Mouse (Mus musculus) thymus, postnatal 0 days (tissue): ENCODE data around the gene Sox21. TPM values are rescaled to one million over a fixed set of nuclear protein-coding genes. Genes with fewer than 3 reads are reported as not detected.

Experiments
- DNase-seq: peaks from one replicate; pipeline ENCODE4 v3.0.0-alpha.2; 2015; ENCODE audit warnings: low spot score
- polyA plus RNA-seq: library from polyadenylated mRNA; unstranded; fragments of >200 nt; fragmentation: Nextera tagmentation; extraction: Ambion mirVana; gene quantifications from 2 replicates; pipeline ENCODE4 v1.2.1, GENCODE M21; 2015

The Sox21 gene
- polyA plus RNA-seq = 0.08 TPM in 2 replicates

- DNase-seq = no peak
Observed at GRCm38 (mm10) chr14:118236886-118237289, at the start of gene Sox21. TSS of gene Sox21 (minus strand) at chr14:118237030.

GRCm38 (mm10) chr14:118286096-118286495 lies 49.3 kb upstream of the Sox21 start:
- DNase-seq = no peak

- no peak for DNase-seq
Observed at GRCm38 (mm10) chr14:118282917-118283316, 46.1 kb upstream of the Sox21 start.

- DNase-seq = no peak
Observed at GRCm38 (mm10) chr14:118282272-118282671, 45.4 kb upstream of the Sox21 start.

- DNase-seq = no peak
Observed at GRCm38 (mm10) chr14:118277704-118278498, 41.1 kb upstream of the Sox21 start.

- DNase-seq = no peak
Observed at GRCm38 (mm10) chr14:118272594-118273555, 36.0 kb upstream of the Sox21 start.

GRCm38 (mm10) chr14:118268849-118269248 lies 32.0 kb upstream of the Sox21 start:
- DNase-seq = no peak

- DNase-seq = no peak
Observed at GRCm38 (mm10) chr14:118266660-118267059, 29.8 kb upstream of the Sox21 start, which contains the start of gene Gm9376. TSS of gene Gm9376 (plus strand) at chr14:118266960.

- DNase-seq = no peak
Observed at GRCm38 (mm10) chr14:118253381-118253780, 16.6 kb upstream of the Sox21 start.

- no peak for DNase-seq
Observed at GRCm38 (mm10) chr14:118241416-118241815, 4.6 kb upstream of the Sox21 start.

GRCm38 (mm10) chr14:118239351-118239750 lies 2.5 kb upstream of the Sox21 start:
- no peak for DNase-seq

- DNase-seq = no peak
Observed at GRCm38 (mm10) chr14:118237786-118238185, 956 bp upstream of the Sox21 start.

- DNase-seq = no peak
Observed at GRCm38 (mm10) chr14:118235973-118236885, 601 bp downstream of the Sox21 start.

- no peak for DNase-seq
Observed at GRCm38 (mm10) chr14:118235361-118235972, 1.4 kb downstream of the Sox21 start.

GRCm38 (mm10) chr14:118234541-118235210 lies 2.2 kb downstream of the Sox21 start:
- no peak for DNase-seq

GRCm38 (mm10) chr14:118233786-118234540 lies 2.9 kb downstream of the Sox21 start:
- no peak for DNase-seq

- DNase-seq = no peak
Observed at GRCm38 (mm10) chr14:118232381-118232970, 4.4 kb downstream of the Sox21 start.

- DNase-seq = no peak
Observed at GRCm38 (mm10) chr14:118226471-118227155, 10.2 kb downstream of the Sox21 start.
